Mouse (Mus musculus): ENCODE measurements around the gene Zfp706. TPM values are rescaled to one million over a fixed set of nuclear protein-coding genes. Genes with fewer than 3 reads are reported as not detected.

Gene Zfp706
- total RNA-seq (2021), result 100 to 1,000 TPM; 206 to 237 TPM
- long read RNA-seq, experiment 1, full-length matches to known transcripts, result 367 of 376 reads
- long read RNA-seq, experiment 1, partial matches to known transcripts, result 4 of 376 reads
- long read RNA-seq, experiment 1, other reads (novel, unspliced or antisense), result 5 of 376 reads
- long read RNA-seq, experiment 2, full-length matches to known transcripts, result 328 of 340 reads
- long read RNA-seq, experiment 2, partial matches to known transcripts, result 3 of 340 reads
- long read RNA-seq, experiment 2, other reads (novel, unspliced or antisense), result 9 of 340 reads

- peak; percentile 98 to 99 for DNase-seq (ENCODE audit: low spot score in 2 of 2)
Measured at GRCm38 (mm10) chr15:37007233-37007958, at the start of gene Zfp706. Gene Zfp706, minus strand, starts transcription at chr15:37007773.

- DNase-seq (ENCODE audit: low spot score in 2 of 2), result no peak
Measured at GRCm38 (mm10) chr15:37054582-37054981, 47.0 kb upstream of the Zfp706 start.

GRCm38 (mm10) chr15:37053085-37053762, 45.7 kb upstream of the Zfp706 start:
- DNase-seq (ENCODE audit: low spot score in 2 of 2), result no peak

- no peak for DNase-seq (ENCODE audit: low spot score in 2 of 2)
Measured at GRCm38 (mm10) chr15:37047403-37047802, 39.8 kb upstream of the Zfp706 start.

GRCm38 (mm10) chr15:37046586-37046985, 39.0 kb upstream of the Zfp706 start:
- no peak for DNase-seq (ENCODE audit: low spot score in 2 of 2)

GRCm38 (mm10) chr15:37046131-37046530, 38.6 kb upstream of the Zfp706 start:
- no peak for DNase-seq (ENCODE audit: low spot score in 2 of 2)

- DNase-seq (ENCODE audit: low spot score in 2 of 2), result no peak
Measured at GRCm38 (mm10) chr15:37045456-37045855, 37.9 kb upstream of the Zfp706 start.

- no peak for DNase-seq (ENCODE audit: low spot score in 2 of 2)
Measured at GRCm38 (mm10) chr15:37042559-37042958, 35.0 kb upstream of the Zfp706 start.

- DNase-seq (ENCODE audit: low spot score in 2 of 2), result peak in 1 of 2 experiments; percentile 49
Measured at GRCm38 (mm10) chr15:37041214-37041613, 33.6 kb upstream of the Zfp706 start.

- DNase-seq (ENCODE audit: low spot score in 2 of 2), result no peak
Measured at GRCm38 (mm10) chr15:37038666-37039065, 31.1 kb upstream of the Zfp706 start.

- no peak for DNase-seq (ENCODE audit: low spot score in 2 of 2)
Measured at GRCm38 (mm10) chr15:37037704-37038103, 30.1 kb upstream of the Zfp706 start.

GRCm38 (mm10) chr15:37036481-37037156, 29.0 kb upstream of the Zfp706 start:
- no peak for DNase-seq (ENCODE audit: low spot score in 2 of 2)

- no peak for DNase-seq (ENCODE audit: low spot score in 2 of 2)
Measured at GRCm38 (mm10) chr15:37034155-37034554, 26.6 kb upstream of the Zfp706 start.

GRCm38 (mm10) chr15:37033431-37033830, 25.9 kb upstream of the Zfp706 start:
- no peak for DNase-seq (ENCODE audit: low spot score in 2 of 2)

GRCm38 (mm10) chr15:37031334-37032150, 24.0 kb upstream of the Zfp706 start:
- peak in 1 of 2 experiments; percentile 21 for DNase-seq (ENCODE audit: low spot score in 2 of 2)

GRCm38 (mm10) chr15:37030929-37031328, 23.4 kb upstream of the Zfp706 start:
- no peak for DNase-seq (ENCODE audit: low spot score in 2 of 2)

- no peak for DNase-seq (ENCODE audit: low spot score in 2 of 2)
Measured at GRCm38 (mm10) chr15:37027956-37028355, 20.4 kb upstream of the Zfp706 start.

GRCm38 (mm10) chr15:37026458-37026857, 18.9 kb upstream of the Zfp706 start:
- no peak for DNase-seq (ENCODE audit: low spot score in 2 of 2)

GRCm38 (mm10) chr15:37020581-37021245, 13.1 kb upstream of the Zfp706 start:
- no peak for DNase-seq (ENCODE audit: low spot score in 2 of 2)

- no peak for DNase-seq (ENCODE audit: low spot score in 2 of 2)
Measured at GRCm38 (mm10) chr15:37019434-37019833, 11.9 kb upstream of the Zfp706 start.
